Mouse (Mus musculus): Measurements from ENCODE around the gene Umodl1.

The Umodl1 gene

DNA sequence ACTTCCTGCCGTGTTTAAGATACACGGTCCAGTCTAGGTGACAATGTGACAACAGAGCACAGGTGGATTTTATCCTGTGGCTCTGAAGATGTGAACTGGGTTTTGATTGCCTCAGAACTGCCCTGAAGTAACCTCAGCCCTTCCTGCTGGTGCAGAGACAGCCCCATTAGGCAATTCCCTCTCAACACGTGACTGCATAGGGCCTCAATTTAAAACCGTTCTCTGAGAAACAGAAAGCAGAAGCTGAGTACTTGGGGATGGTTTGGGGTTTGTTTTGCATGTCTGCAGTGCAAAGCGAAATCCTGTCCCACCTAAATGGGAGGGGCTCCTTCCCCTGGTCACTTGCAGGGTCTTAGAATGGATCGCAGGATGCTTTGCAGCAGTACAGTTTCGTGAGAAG lies 85.2 kb downstream of the Umodl1 start:
- DNase-seq: peak; percentile 49 to 58

DNA sequence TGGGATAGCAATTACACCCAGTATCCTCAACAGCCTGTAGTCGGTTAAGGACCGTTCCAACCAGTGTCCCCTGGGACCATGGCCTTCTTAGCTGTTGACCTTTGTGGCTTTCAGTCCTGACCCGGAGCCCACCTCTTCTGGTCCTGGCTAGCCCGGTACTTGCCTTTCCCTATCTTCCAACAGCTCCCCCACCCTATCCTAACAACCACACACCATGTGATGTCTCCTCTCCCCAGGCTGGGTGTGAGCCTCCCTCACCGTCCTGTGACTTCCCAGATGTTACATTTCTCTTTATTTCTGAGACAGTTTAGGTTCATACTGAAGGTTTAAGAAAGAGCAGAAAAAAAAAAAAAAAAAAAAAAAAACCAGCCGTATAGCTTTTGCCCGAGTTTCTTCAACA lies 86.0 kb downstream of the Umodl1 start:
- DNase-seq: peak; percentile 32 to 35

- no peak for DNase-seq
These were observed 88.3 kb downstream of the Umodl1 start for GRCm38 (mm10) chr17:31042751-31043150.

DNA sequence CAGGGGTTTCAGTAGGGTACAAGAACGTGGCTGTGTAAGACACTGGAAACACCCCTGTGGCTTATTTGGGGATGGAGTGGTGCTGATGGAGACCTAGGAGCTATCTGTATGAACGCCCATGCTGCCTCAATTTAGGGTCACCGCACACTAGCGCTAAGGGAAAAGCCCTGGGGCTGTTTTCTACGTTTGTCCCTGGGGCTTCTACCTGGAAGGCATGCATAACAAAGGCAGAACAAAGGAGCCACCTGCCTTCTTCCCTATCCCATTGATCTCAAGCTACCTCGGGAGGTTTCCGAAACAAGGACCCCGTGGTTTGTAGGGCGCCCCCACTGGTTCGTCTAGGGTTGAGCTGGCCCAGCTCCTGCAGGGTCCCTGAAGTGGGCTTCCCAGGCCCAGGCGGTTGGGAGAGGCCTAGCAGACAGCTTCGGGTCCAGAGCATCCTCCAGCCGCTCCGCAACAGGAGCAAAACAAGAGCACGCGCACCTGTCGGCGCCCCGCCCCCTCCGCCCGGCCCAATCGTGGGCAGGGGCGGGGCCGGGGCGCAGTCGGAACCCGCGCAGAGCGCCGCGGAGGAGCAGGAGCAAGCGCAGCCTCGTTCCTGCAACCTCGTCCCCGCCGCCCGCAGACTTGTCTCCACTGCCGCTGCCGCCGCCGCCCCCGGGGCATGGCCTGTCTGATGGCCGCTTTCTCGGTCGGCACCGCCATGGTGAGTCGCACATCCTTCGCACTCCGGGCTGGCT lies 102.9 kb downstream of the Umodl1 start, which contains the start of gene Abcg1:
Abcg1 (plus strand) TSS at position 525 of the 740 bp plus-strand sequence.
- DNase-seq: peak; percentile 49 to 56

DNA sequence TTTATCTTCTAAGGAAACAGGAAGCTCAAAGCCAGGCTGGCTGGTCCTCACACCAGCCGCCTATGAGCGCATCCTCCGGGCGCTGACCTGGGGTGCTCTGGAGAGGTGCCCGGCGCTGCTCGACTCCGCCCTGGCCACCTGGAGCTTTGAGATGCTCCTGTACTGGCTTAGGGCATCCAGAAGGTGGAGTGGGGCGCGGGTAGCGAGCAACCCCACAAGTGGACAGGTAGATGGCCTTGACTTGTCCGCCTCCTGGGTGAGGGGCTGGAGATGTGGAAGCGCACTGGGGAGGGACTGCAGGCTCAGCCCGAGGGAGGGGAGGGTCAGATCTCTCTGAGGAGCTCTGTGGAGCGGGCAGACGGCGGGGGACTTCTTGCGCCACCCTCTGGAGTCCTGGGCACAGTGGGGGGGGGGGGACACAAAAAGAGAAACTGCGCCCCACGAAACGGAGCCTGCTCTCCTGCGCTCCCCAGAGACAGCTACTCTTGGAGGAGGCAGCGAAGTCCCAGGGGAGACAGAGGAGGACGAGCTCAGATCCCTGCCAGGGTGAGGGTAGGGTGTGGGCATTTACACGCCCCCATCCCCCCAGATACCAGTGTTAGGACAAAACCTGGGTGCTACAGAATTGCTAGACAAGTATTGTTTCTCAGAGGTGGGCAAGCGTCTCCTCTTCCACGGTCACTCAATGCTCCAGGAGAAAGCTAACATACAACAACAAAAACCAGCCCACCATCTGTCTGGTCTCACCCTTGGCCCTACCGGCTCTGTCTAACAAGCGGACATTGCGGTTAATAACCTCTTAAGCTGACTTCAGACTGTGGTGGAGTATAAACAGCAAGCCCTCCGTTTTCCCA lies 103.7 kb downstream of the Umodl1 start:
- DNase-seq: no peak

- peak; percentile 68 to 77 for DNase-seq
These were observed 104.3 kb downstream of the Umodl1 start for GRCm38 (mm10) chr17:31058745-31059085.

GRCm38 (mm10) chr17:31060196-31060587 lies 105.8 kb downstream of the Umodl1 start:
- DNase-seq: no peak

Measured in lung, adult 18-20 months (tissue).